Mouse (Mus musculus) heart, postnatal 4 days (tissue): Measurements from ENCODE around the gene Tsg101. TPM values are rescaled to one million over a fixed set of nuclear protein-coding genes. Genes with fewer than 3 reads are reported as not detected.

Source experiments
- total RNA-seq, 2 experiments: library from RNA; stranded (reverse); gene quantifications; 2 replicates each; pipeline ENCODE4 v1.2.3; 2021

Tsg101 gene
- total RNA-seq, 2 experiments from 2014 or later = 87.5 to 92.4 TPM

Other genes with a start within 250 kb of the Tsg101 start
- gene Tph1, start 247.4 kb downstream of the Tsg101 start, total RNA-seq = not detected
- gene Saal1, start 209.3 kb downstream of the Tsg101 start, total RNA-seq = 1 to 10 TPM; 9.2 to 9.9 TPM
- gene Saa3, start 204.3 kb downstream of the Tsg101 start, total RNA-seq = not detected
- gene Saa4, start 187.4 kb downstream of the Tsg101 start, total RNA-seq = not detected
- gene Saa1, start 177.0 kb downstream of the Tsg101 start, total RNA-seq = not detected
- not detected for gene Saa2, start 168.2 kb downstream of the Tsg101 start, total RNA-seq
- gene Hps5, start 123.9 kb downstream of the Tsg101 start, total RNA-seq = 10 to 100 TPM; 12.2 to 12.8 TPM
- 10 to 100 TPM; 22.9 to 23.8 TPM for gene Gtf2h1, start 123.9 kb downstream of the Tsg101 start, total RNA-seq
- gene Ldha, start 78.5 kb downstream of the Tsg101 start, total RNA-seq = 1,000 to 10,000 TPM; 1,136 TPM
- gene Ldhc, start 58.8 kb downstream of the Tsg101 start, total RNA-seq = not detected
- 10 to 100 TPM; 14.9 to 16.8 TPM for gene Uevld, start 38.6 kb upstream of the Tsg101 start, total RNA-seq
- not detected for gene Gm9999, start 63.6 kb upstream of the Tsg101 start, total RNA-seq
- 10 to 100 TPM; 15.1 to 15.7 TPM for gene Spty2d1, start 88.4 kb upstream of the Tsg101 start, total RNA-seq
- gene Tmem86a, start 130.6 kb upstream of the Tsg101 start, total RNA-seq = 10 to 100 TPM; 16.9 to 23.8 TPM
- gene Ptpn5, start 213.7 kb upstream of the Tsg101 start, total RNA-seq = not detected